ENCODE assay signal across 8 mouse cellular contexts in the genomic region with DNA sequence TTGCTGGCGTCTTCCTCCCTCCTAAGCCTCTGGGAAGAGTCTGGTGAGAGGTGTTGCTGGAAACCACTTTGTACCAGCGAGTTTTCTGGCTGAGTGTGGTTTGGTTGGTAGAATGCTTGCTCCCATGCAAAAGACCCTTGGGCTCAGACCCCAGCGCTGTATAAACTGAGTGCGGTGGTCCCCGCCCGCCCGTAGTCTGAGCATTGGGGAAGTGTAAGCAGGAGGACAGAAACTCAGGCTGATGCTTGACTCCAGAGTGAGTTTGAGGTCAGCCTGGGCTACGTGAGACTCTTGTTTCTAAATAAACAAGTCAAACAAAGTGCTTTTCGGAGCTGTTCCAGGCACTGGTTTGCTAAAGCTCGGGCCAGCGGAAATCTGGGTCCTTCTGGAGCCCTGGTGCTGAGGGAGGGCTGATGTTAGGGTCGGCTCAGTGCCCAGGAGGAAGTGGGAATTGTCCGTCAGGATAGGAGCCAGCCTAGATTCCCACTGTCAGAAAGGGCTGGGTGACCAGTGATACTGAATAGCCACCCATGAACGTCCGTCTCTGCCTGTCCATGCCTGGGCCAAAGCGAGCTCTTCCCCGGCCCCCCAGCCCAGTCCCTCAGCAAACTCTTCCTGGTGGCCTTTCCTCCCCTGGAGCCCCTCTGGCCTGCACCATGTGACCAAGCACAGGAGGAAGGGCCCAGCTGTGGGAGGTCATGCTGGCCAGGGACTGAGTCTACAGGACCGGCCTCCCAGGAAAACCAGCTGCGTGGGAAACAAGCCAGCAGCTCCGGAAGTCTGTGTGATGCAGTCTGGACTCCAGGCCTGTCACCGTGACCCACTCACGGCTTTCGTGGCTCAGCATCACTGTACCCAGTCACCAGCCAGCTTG.
A peak's percentile ranks its signal among the peaks of the same experiment; 100 is the strongest.
DNase-seq lines count a peak whose midpoint lies in the region; ATAC-seq lines count a peak whose summit lies in the region.

No protein-coding gene starts in this region.

- 45% methylated on average over 19 of the region's 23 CpGs for WGBS in embryonic facial prominence, embryonic 14.5 days
- WGBS in heart, embryonic 14.5 days = 66% methylated on average over 23 of the region's 23 CpGs
- WGBS in kidney, embryonic 16.5 days = 31% methylated on average over 23 of the region's 23 CpGs

- no peaks in the 10 kb centered on the region for H3K36me3 ChIP-seq in embryonic facial prominence, embryonic 14.5 days (ENCODE audit: control insufficient read depth, insufficient read depth, low read length)
- no peaks in the 10 kb centered on the region for H3K36me3 ChIP-seq in heart, embryonic 14.5 days (ENCODE audit: control insufficient read depth, insufficient read depth, low read length)
- H3K36me3 ChIP-seq in kidney, embryonic 16.5 days (ENCODE audit: insufficient read depth, low read length) = no peaks in the 10 kb centered on the region

- no peaks in the 10 kb centered on the region for H3K9me3 ChIP-seq in embryonic facial prominence, embryonic 14.5 days (ENCODE audit: control insufficient read depth, low read length)
- H3K9me3 ChIP-seq in heart, embryonic 14.5 days (ENCODE audit: control insufficient read depth, low read length) = no peaks in the 10 kb centered on the region
- H3K9me3 ChIP-seq in kidney, embryonic 16.5 days (ENCODE audit: low read length) = no peaks in the 10 kb centered on the region

- H3K27me3 ChIP-seq in embryonic facial prominence, embryonic 14.5 days (replicated peaks; ENCODE audit: control insufficient read depth, insufficient read depth, low read length) = no peaks in the 10 kb centered on the region
- H3K27me3 ChIP-seq in heart, embryonic 14.5 days (ENCODE audit: control insufficient read depth, insufficient read depth, low read length) = no peaks in the 10 kb centered on the region
- H3K27me3 ChIP-seq in kidney, embryonic 16.5 days (ENCODE audit: insufficient read depth, low read length) = no peaks in the 10 kb centered on the region

- peak; percentile 10; the same call in 1 of the 2 replicates for ATAC-seq in embryonic facial prominence, embryonic 14.5 days (ENCODE audit: low read depth)
- ATAC-seq in heart, embryonic 14.5 days (ENCODE audit: insufficient number of reproducible peaks, insufficient read depth, low FRiP score, low read depth) = no peak
- peak; percentile 54; the same call in 1 of the 2 replicates for ATAC-seq in kidney, embryonic 16.5 days (ENCODE audit: low FRiP score, low TSS enrichment)

- peak; percentile 42 to 55 for DNase-seq in layer of hippocampus, postnatal 10 days (ENCODE audit: low spot score in 2 of 2)
- DNase-seq in layer of hippocampus, adult 11-12 months (ENCODE audit: low spot score) = no peak
- DNase-seq in embryonic facial prominence, embryonic 14.5 days (ENCODE audit: low spot score) = peak; percentile 70
- DNase-seq in lung, postnatal 36 days = peak; percentile 93
- DNase-seq in cerebellum, postnatal 25 days = no peak
- DNase-seq in layer of hippocampus, postnatal 25 days (ENCODE audit: extremely low spot score in 1 of 2, low spot score in 1 of 2) = no peak

- peaks cover 80% of the 10 kb centered on the region for H3K4me1 ChIP-seq in embryonic facial prominence, embryonic 14.5 days (ENCODE audit: control insufficient read depth, insufficient read depth, low read length)
- H3K4me1 ChIP-seq in heart, embryonic 14.5 days (ENCODE audit: control insufficient read depth in 2 of 2, insufficient read depth in 2 of 2, low read length in 2 of 2) = peaks cover 67 to 90% of the 10 kb centered on the region in 2 experiments
- peaks cover 93% of the 10 kb centered on the region for H3K4me1 ChIP-seq in kidney, embryonic 16.5 days (ENCODE audit: insufficient read depth, low read length)

- peak overlapping the region; percentile 68 for H3K27ac ChIP-seq in embryonic facial prominence, embryonic 14.5 days (replicated peaks; ENCODE audit: low read depth, low read length)
- peak overlapping the region; percentile 30 to 82 for H3K27ac ChIP-seq in heart, embryonic 14.5 days (replicated peaks in 1 of 2; ENCODE audit: control insufficient read depth in 1 of 2, insufficient read depth in 1 of 2, low read depth in 2 of 2, low read length in 2 of 2)
- H3K27ac ChIP-seq in kidney, embryonic 16.5 days (ENCODE audit: low read length) = peak overlapping the region; percentile 90

- no peak overlapping the region for H3K4me3 ChIP-seq in embryonic facial prominence, embryonic 14.5 days (ENCODE audit: low read depth, low read length)
- no peak overlapping the region for H3K4me3 ChIP-seq in heart, embryonic 14.5 days (ENCODE audit: control insufficient read depth in 1 of 2, insufficient read depth in 1 of 2, low read depth in 1 of 2, low read length in 2 of 2)
- no peak overlapping the region for H3K4me3 ChIP-seq in kidney, embryonic 16.5 days (ENCODE audit: low read length)

- H3K9ac ChIP-seq in embryonic facial prominence, embryonic 14.5 days (ENCODE audit: low read depth, low read length) = peak overlapping the region; percentile 51
- no peak overlapping the region for H3K9ac ChIP-seq in heart, embryonic 14.5 days (ENCODE audit: low read length)
- H3K9ac ChIP-seq in kidney, embryonic 16.5 days (replicated peaks; ENCODE audit: low read length) = 0 out of 2 replicates have a peak overlapping the region, but pooled peaks have one; percentile 29

- H3K4me2 ChIP-seq in embryonic facial prominence, embryonic 14.5 days (ENCODE audit: low read depth, low read length) = no peak overlapping the region
- peak overlapping the region; percentile 16; the same call in 1 of the 2 replicates for H3K4me2 ChIP-seq in heart, embryonic 14.5 days (ENCODE audit: low read length)
- no peak overlapping the region for H3K4me2 ChIP-seq in kidney, embryonic 16.5 days (replicated peaks; ENCODE audit: low read depth, low read length)

Comparison
In these comparisons a context has a peak if more than half of its experiments do, and no peak if none do; other contexts are left out.
1. DNase-seq: peak in layer of hippocampus, postnatal 10 days (2 of 2), embryonic facial prominence, embryonic 14.5 days (single experiment) and lung, postnatal 36 days (single experiment); none in layer of hippocampus, adult 11-12 months (single experiment), cerebellum, postnatal 25 days (0 of 2) and layer of hippocampus, postnatal 25 days (0 of 2).
2. Peak in every context shown above with its lines, with median percentiles within 50 percentile points of each other: H3K27ac ChIP-seq.